Mouse (Mus musculus) left cerebral cortex, adult 2 months (tissue): ENCODE results near the gene Olfr92. TPM values are rescaled to one million over a fixed set of nuclear protein-coding genes. Genes with fewer than 3 reads are reported as not detected.
"Not testable (repeated sequence)": the region's sequence is repeated elsewhere in the genome, so short reads cannot be mapped to it uniquely, and the experiment has no call there.

Source experiments
- DNase-seq, 2 experiments: peaks; one replicate each; pipeline ENCODE4 v3.0.0; 2021 to 2022; ENCODE audit warnings: low spot score in 2 of 2, mixed read lengths in 1 of 2; ENCODE audit errors: extremely low spot score in 1 of 2
- H3K27ac ChIP-seq: fragments of 200-600 bp; 2 replicates; pipeline ENCODE4 v1.8.1; 2022
- H3K4me3 ChIP-seq: fragments of 200-600 bp; 2 replicates; pipeline ENCODE4 v1.8.1; 2022
- CTCF ChIP-seq: fragments of 200-600 bp; IDR thresholded peaks from 2 replicates; pipeline ENCODE4 v1.8.1; 2022; ENCODE audit warnings: antibody characterized with exemption, mild to moderate bottlenecking, moderate library complexity
- intact Hi-C: fragments of 180-260 bp; cut with DNase I; formaldehyde crosslinking; loops from one replicate; pipeline ENCODE4 v1.15.1; 2025
- long read RNA-seq, 2 experiments: library from polyadenylated mRNA; stranded (forward); transcript quantifications; one replicate each; pipeline ENCODE4 v2.0.0; 2021; ENCODE audit warnings: borderline mapping rate in 2 of 2
- total RNA-seq, 2 experiments: library from RNA; stranded (reverse); gene quantifications; 2 replicates each; pipeline ENCODE4 v1.2.3; 2021

Gene Olfr92
- total RNA-seq = not detected
- long read RNA-seq, experiment 1 = 0 reads
- long read RNA-seq, experiment 2 = 0 reads

DNA sequence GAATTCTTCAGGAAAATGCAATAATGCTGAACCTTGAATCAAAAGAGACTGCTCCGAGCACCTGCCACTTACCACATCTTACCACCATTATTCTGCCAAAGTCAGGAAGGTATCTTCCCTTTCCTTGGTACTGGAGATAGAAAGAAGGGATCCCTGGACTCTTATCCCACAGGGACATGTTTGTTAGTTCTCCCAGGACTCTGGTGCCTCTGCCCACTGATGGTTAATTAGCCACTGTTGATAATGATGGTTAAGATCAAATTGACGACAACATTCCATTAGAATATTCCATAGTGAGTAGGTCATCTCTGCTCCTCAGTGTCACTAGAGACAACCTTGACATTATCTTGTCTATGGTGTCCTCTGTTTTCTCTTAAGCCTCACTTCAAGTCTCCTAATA is at the start of gene Olfr92:
TSS of gene Olfr92 (minus strand) at position 101 of the 400 bp plus-strand sequence.
- Histone ChIP-seq H3K27ac (no peak within 1 kb of the TSS), H3K4me3 (no peak within 1 kb of the TSS)
- no peak for DNase-seq
- intact Hi-C loops = loop anchor here (2.0 kb wide), 1 partner anchor 63 kb away; no protein-coding TSS in a partner anchor
- TF ChIP-seq CTCF = no peak

- H3K4me3 ChIP-seq = no peak within 1 kb of the TSS
- DNase-seq = no peak
- TF ChIP-seq CTCF = no peak
- intact Hi-C loops = no loop called here
- no peak within 1 kb of the TSS for H3K27ac ChIP-seq
Observed at GRCm38 (mm10) chr17:37161394-37161793, 41.5 kb upstream of the Olfr92 start, which contains the start of gene Olfr93. TSS of gene Olfr93 (minus strand) at chr17:37161494.

DNA sequence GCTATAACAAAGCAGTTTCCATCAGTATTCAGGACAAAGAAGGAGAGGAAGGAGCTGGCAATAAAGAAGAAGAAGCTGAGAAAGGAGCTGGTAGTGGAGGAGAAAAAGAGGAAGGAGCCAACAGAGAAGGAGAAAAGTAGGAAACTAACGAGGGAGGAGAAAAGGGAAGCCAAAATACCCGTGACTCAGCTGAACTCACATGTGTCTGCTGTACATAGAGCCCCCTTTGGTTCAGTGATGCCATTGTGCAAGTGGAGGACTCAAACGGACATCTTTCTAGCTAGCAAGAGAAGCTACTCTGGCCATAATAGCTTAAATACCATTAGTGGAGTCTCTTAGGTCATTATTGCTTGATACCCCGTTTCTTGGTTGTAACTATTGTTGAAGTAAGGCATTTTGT is 11.5 kb upstream of the Olfr92 start:
- H3K27ac ChIP-seq, intact Hi-C loops, H3K4me3 ChIP-seq, DNase-seq: not testable (repeated sequence)

DNA sequence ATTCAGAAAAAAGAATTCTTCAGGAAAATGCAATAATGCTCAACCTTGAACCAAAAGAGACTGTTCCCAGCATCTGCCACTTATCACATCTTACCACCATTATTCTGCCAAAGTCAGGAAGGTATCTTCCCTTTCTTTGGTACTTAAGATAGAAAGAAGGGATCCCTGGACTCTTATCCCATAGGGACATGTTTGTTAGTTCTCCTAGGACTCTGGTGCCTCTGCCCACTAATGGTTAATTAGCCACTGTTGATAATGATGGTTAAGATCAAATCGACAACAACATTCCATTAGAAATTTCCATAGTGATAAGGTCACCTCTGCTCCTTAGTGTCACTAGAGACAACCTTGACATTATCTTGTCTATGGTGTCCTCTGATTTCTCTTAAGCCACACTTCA is 21.7 kb downstream of the Olfr92 start, which contains the start of gene Olfr91:
TSS of gene Olfr91 (minus strand) at position 101 of the 400 bp plus-strand sequence.
- no peak for DNase-seq
- no peak for TF ChIP-seq CTCF
- Histone ChIP-seq H3K27ac (no peak within 1 kb of the TSS), H3K4me3 (no peak within 1 kb of the TSS)
- intact Hi-C loops = no loop called here

GRCm38 (mm10) chr17:37093289-37093688 is 26.6 kb downstream of the Olfr92 start:
- TF ChIP-seq CTCF = no peak
- no peak for DNase-seq
- Histone ChIP-seq H3K27ac (no peak overlapping the region), H3K4me3 (no peak overlapping the region)
- intact Hi-C loops = no loop called here

- no peak for TF ChIP-seq CTCF
- no peak overlapping the region for H3K4me3 ChIP-seq
- H3K27ac ChIP-seq = no peak overlapping the region
- no peak for DNase-seq
- intact Hi-C loops = no loop called here
Observed at GRCm38 (mm10) chr17:37092198-37092597, 27.7 kb downstream of the Olfr92 start.

DNA sequence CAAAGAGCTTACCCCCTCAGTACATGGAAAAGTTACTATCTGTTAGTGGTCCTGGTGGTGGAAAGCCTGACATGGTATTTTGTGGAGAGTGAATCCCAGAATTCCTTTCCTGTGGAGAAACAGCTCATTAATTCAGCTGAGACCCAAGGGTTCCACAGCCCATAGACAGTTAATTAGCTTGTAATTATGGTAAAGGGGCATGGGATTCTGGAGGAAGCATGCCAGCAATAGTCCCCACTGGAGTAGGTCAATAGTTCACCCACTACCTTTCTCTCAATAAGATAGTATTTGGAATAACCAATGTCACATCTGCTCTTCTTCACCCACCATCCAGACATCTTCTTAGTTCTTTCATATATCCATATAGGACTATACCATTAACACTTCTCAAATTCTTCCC is 31.5 kb downstream of the Olfr92 start, which contains the start of gene Olfr90:
TSS of gene Olfr90 (minus strand) at position 101 of the 400 bp plus-strand sequence.
- no peak for TF ChIP-seq CTCF
- Histone ChIP-seq H3K4me3 (no peak within 1 kb of the TSS), H3K27ac (no peak within 1 kb of the TSS)
- DNase-seq = no peak
- intact Hi-C loops = no loop called here

GRCm38 (mm10) chr17:37085545-37085944 is 34.3 kb downstream of the Olfr92 start:
- no peak overlapping the region for H3K4me3 ChIP-seq
- TF ChIP-seq CTCF = no peak
- no peak overlapping the region for H3K27ac ChIP-seq
- intact Hi-C loops = no loop called here
- DNase-seq = peak in 1 of 2 experiments; percentile 17

DNA sequence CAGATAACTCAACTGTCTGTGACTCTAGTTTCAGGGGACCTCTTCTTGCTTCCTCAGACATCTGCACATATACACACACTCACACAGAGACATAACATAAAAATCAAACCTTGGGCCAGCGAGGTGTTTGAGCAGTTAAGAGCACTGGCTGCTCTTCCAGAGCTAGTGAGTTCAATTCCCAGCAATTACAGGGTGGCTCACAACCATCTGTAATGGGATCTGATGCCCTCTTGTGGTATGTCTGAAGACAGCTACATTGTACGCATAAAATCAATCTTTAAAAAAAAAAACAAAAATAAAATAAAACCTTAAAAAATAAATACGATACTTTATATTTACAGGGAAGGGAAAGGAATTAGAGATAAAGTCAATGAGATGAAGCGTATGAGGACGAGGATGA is 35.3 kb downstream of the Olfr92 start:
- no peak overlapping the region for H3K4me3 ChIP-seq
- TF ChIP-seq CTCF = peak; percentile 50
- no peak for DNase-seq
- no peak overlapping the region for H3K27ac ChIP-seq
- intact Hi-C loops = no loop called here

DNA sequence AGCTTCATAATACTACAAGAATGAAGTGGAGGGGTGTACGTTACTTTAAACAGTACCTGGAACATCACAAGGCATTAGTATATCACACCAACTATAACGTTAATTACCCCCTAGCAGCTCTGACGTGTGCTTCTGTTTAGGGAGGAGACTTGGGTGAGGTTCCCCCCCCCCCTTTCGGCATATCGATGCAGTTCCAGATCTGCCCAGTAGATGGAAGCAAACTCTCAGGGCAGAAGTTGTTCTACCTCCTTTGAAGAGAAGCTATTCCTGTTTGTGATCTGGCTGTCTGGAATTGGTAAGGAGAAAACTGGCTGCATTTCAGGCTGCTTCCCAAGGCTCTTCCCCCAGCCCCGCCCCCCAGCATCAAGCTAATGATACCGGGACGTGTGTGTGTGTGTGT is 36.6 kb downstream of the Olfr92 start:
- Histone ChIP-seq H3K4me3 (no peak overlapping the region), H3K27ac (no peak overlapping the region)
- intact Hi-C loops = loop anchor here (1.0 kb wide), 1 partner anchor 120 kb away; no protein-coding TSS in a partner anchor
- DNase-seq = peak; percentile 43 to 63
- peak; percentile 68 for TF ChIP-seq CTCF

DNA sequence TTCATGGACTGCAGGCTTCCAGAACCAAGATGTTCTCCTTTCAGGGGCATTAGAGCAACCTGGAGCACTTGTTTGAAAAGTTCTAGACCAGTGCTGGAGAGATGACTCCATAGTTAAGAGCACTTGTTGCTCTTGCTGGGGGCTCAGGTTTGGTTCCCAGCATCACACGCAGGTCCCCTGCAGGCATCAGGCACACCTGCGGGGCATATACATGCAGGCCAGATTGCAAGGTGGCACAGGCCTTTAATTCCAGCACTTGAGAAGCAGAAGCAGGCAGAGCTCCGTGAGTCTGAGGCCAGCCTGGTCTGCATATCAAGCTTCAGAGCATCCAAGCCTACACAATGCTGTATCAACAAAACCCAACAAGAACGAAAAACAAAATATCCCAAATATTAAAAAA is 38.2 kb downstream of the Olfr92 start:
- Histone ChIP-seq H3K27ac (no peak overlapping the region), H3K4me3 (no peak overlapping the region)
- DNase-seq = peak in 1 of 2 experiments; percentile 20
- intact Hi-C loops = no loop called here
- TF ChIP-seq CTCF = no peak

- Histone ChIP-seq H3K27ac (no peak overlapping the region), H3K4me3 (no peak overlapping the region)
- DNase-seq = peak in 1 of 2 experiments; percentile 19
- intact Hi-C loops = no loop called here
- no peak for TF ChIP-seq CTCF
Observed at GRCm38 (mm10) chr17:37080119-37080518, 39.8 kb downstream of the Olfr92 start.

DNA sequence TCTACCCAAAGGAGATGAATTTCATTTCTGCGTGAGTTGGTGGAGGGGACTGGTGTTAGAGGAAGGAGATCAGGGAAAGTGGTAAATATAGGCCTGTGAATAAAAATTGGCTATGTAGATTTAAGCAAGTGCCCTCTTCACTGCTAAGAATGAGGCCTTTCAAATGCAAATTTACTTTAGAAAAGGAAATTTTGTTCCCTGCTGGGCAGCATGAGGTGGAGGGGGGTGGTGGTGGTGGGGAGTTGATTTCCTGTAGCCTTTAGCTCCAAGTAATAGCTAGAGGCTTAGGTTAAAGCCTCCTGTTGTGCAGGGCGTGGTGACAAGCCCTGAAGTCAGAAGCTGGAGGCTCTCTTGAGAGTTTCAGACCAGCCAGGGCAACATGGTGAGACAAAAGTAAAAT is 40.9 kb downstream of the Olfr92 start:
- Histone ChIP-seq H3K27ac (peak overlapping the region; percentile 50; the same call in 1 of the 2 replicates), H3K4me3 (no peak overlapping the region)
- no peak for TF ChIP-seq CTCF
- intact Hi-C loops = no loop called here
- DNase-seq = peak in 1 of 2 experiments; percentile 13
